Mouse (Mus musculus) cerebellum, adult 18-20 months (tissue): ENCODE results near the gene Gm10318.

ENCODE experiments used
- DNase-seq, 2 experiments: peaks; one replicate each; pipeline ENCODE4 v3.0.0; 2021

Gm10318 gene

DNA sequence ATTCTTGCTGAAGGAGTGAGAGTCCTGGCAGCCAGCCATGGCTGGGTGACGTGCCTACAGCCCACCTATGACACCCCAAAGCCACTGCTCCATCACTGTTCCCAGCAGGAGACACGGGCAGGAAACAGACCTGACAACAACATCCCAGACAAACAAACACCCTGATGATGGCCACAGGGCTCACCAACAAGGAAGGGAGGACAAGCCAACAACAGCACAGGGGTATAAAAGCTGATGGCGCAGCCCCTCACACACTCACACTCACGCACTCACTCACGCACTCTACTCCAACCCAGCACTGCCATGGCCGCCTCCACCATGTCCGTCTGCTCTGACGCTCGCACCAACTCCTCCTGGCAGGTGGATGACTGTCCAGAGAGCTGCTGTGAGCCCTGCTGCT lies at the start of gene Gm10318:
TSS of gene Gm10318 (plus strand) at position 301 of the 400 bp plus-strand sequence.
- DNase-seq, result no peak

DNA sequence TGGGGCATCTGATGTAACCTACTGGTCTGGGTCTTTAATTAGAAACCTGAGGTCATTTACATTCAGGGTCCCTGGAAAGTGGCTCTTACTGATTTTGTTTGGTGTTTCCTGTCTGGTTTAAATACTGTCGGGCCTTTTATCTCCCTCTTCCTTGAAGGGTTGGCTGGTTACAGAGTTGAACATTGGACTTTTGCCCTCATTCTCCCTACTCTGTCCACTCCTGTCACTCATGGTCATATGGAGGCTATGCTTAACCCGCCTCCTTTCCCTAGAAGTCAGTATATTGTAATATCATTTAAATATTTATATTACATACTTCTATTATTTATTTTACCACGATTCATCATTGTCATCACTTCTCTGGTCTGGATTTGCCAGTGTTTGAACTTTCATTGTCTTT lies 48.6 kb upstream of the Gm10318 start:
- DNase-seq, result no peak

DNA sequence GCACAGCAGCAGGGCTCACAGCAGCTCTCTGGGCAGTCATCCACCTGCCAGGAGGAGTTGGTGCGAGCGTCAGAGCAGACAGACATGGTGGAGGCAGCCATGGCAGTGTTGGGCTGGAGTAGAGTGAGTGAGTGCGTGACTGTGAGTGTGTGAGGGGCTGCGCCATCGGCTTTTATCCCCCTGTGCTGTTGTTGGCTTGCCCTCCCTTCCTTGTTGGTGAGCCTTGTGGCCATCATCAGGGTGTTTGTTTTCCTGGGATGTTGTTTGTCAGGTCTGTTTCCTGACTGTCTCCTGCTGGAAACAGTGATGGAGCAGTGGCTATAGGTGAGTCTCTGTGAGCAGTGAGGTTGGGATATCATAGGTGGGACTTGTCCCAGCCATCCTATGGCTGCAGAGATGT lies 40.9 kb upstream of the Gm10318 start, which contains the start of gene Gm9507:
TSS of gene Gm9507 (minus strand) at position 101 of the 400 bp plus-strand sequence.
- DNase-seq, result no peak

DNA sequence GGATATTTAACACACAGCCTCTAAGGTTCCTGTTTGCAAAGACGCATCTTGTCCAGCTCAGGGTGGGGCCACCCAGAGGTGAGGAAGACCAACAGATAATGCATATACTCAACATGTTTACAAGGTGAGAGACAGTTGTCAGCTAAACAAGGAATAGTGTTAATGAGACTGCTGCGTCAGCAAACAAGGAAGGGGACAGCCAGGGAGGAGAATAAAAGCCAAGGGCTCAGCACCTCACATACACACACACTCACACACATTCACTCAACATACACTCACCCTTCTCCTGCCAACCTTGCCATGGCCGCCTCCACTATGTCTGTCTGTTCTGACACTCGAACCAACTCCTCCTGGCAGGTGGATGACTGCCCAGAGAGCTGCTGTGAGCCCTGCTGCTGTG lies 38.3 kb upstream of the Gm10318 start, which contains the start of gene Gm2696:
TSS of gene Gm2696 (plus strand) at position 301 of the 400 bp plus-strand sequence.
- DNase-seq, result no peak

DNA sequence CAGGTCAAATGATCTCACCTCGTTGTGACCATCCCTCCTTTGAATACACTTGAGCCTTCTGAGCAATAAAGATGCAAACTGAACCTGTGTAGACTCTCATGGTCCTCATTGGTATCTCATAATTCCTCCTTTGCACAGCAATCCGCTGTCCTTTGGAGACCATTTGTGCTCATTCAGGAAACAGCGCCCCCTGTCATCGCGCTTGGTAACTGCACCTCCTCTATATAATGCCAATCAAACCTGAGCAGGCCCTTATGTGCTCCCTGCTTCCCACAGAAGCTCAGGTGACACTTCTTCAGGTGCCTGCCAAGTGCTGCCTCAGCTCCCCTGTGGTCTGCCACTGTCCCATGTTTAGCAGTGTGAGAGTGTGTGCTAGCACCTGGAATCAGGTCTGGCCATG lies 37.1 kb upstream of the Gm10318 start:
- DNase-seq, result no peak

DNA sequence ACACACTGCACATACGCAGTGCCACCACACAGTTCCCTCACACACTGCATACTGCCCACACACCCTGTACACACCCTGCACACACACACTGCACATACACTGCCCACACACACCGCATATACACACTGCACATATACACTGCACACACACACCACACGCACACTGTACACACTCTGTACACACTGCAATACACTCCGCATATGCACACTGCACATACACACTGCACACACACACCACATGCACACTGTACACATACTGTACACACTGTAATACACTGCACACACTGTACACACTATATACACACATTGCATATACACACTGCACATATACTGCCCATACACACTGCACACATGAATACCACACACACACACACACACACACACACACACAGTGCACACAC lies 34.1 kb upstream of the Gm10318 start:
- DNase-seq, result no peak

DNA sequence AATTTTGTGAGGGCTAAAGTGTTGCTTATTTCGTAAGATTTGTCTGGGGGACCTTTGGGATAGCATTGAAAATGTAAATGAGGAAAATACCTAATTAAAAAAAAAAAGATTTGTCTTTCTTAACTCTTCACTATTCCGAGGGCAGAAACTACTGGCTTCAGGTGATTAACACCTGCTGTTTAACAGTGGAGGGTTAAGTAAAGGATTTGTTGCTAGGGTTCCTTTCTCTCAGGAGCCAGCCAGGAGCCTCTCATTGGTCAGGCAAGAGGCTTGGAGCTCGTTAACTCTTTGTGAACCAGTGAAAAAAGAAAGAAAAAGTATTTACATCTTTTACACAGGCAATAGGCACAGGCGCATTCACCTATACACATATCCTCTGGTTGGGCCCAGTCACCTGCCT lies 33.5 kb upstream of the Gm10318 start:
- no peak for DNase-seq

DNA sequence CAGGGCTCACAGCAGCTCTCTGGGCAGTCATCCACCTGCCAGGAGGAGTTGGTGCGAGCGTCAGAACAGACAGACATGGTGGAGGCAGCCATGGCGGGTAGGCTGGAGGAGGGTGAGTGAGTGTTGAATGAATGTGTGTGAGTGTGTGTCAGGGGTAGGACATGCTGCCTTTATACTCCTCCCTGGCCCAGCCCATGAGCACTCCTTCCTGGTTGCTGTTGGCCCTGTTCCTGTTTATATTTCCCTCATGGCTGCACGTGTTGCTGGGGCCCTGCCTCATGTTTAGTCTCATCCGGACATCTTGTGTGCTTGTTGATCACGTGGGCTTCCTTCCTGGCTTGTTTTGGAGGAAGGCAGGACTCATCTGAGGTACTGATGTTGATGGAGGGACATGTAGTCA lies 25.7 kb upstream of the Gm10318 start, which contains the start of gene Krtap10-4:
TSS of gene Krtap10-4 (minus strand) at position 145 of the 400 bp plus-strand sequence.
- no peak for DNase-seq

DNA sequence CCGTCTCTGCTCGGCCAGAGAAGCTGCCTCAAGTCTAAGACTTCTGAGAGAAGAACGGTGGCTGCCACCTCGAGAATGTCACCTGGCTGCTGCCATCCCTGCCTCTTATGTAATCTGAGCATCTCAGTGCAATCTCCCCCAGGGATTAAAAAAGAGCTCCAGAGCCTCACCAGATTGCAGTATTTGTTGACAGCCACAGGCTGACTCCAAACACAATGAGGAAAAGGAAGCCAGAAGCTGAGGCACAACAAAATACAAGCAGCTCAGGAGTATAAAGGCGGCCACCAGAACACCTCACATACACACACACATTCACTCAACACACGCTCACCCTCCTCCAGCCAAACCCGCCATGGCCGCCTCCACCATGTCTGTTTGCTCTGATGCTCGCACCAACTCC lies 17.0 kb upstream of the Gm10318 start, which contains the start of gene Krtap10-10:
TSS of gene Krtap10-10 (plus strand) at position 301 of the 400 bp plus-strand sequence.
- DNase-seq, result no peak

DNA sequence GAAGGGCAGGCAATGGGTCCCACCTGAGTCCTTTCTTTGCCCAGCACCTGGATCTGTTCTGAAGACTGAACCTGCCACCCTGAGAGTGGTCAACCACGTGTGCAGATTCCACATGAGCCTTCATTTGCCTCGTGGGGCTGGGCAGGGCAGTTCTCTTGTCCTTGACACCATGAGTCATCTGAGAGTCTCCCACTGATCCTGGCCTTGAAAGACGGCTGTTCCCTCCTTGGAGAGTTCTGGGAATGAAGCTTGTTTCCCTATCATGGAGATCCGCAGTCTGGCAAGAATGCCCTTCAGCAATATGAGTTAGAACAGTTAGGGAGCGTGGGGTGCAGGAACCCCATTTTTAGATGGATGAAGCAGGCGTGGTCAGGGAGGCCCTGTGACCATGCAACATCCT lies 13.7 kb upstream of the Gm10318 start:
- no peak for DNase-seq

DNA sequence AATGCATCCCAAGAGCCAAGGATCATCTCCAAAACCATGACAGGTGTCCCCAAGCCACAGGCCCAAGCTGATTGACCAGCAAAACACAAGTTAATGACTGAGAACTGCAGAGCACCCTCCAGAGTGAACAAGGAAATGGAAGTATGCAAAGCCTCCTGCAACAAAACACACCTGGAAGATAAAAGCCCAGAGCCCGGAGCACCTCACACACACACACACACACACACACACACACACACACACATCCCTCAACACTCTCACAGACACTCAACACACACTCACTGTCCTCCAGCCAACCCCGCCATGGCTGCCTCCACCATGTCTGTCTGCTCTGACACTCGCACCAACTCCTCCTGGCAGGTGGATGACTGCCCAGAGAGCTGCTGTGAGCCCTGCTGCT lies 6.2 kb upstream of the Gm10318 start, which contains the start of gene Gm36176:
TSS of gene Gm36176 (plus strand) at position 301 of the 400 bp plus-strand sequence.
- DNase-seq, result no peak

DNA sequence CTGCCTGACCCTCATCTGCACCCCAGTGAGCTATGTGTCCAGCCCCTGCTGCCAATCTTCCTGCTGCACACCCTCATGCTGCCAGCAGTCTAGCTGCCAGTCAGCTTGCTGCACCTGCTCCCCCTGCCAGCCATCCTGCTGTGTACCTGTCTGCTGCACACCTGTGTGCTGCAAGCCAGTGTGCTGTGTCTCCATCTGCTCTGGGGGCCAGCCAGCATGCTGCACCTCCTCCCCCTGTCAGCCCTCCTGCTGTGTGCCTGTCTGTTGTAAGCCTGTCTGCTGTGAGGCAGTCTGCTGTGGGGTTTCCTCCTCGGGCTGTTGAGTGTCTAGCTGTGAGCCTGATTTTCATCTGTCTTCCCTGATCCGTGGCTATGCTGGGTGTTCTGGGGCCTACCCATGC lies 5.7 kb upstream of the Gm10318 start:
- DNase-seq, result peak; percentile 18 to 33

DNA sequence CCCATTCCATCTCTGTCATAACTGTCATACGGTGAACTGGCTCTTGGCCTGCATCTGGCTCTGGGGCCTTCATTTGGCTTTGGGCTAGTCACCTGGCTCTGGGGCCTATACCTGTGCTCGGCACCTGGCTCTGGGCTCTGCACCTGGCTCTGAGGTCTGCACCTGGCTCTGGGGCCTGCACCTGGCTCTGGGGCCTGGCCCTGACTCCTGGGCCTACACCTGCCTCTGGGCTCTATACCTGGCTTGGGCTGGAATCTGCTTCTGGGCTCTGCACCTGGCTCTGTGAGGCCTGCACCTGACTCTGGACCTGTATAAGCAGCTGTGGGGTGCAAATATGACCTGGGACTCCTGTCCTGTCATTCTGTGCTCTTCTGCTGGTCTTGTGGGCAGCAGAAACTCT lies 5.1 kb upstream of the Gm10318 start:
- DNase-seq, result no peak

DNA sequence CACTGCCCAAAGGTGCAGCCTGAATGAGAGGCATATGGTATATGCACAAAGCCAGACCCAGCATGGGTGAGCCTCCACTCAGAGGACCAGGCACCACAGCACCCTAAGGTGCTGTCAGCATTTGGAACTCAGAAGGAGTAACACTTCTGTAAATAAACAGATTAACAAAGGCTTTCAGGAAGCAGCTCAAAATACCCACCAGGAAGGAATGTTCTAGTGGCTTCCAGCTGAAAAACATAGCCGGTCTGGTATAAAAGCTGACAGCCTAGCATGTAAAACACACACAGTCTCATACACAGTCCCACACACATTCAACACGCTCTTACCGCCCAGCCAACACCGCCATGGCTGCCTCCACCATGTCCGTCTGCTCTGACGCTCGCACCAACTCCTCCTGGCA lies 9.0 kb downstream of the Gm10318 start, which contains the start of gene Gm3285:
TSS of gene Gm3285 (plus strand) at position 301 of the 400 bp plus-strand sequence.
- no peak for DNase-seq

DNA sequence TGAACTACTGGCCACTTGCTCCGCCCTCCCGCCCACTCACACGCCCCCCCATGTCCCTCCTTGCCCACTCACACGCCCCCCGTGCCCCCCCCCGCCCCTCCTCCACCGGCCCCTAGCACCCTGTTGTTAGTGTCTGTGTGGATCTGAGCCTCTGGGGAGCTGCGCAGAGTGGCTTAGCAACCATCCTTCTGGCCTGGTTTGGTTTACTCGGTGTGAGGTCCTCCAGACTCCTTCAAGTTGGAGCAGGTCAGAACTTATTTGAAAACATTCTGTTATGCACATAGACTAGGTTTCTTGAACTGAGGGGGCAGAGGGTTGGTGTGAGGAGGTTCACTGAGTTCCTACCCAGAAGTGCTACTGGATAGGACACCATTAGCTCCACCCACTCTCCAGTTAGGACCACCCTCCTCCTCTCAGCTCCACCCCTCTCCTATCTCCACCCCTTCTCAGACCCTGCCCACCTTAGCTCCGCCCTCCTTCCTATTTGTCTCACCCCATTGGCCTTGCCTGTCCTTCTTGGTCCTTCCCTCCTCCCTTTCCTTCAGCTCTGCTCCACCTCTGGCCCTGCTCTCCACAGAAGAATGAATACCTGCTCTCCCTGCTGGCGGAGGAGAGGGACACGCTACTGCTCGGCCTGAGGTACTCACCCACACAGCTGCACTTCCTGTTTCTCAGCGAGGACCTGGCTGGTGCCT lies 11.6 kb downstream of the Gm10318 start:
- DNase-seq, result peak; percentile 26 to 52

DNA sequence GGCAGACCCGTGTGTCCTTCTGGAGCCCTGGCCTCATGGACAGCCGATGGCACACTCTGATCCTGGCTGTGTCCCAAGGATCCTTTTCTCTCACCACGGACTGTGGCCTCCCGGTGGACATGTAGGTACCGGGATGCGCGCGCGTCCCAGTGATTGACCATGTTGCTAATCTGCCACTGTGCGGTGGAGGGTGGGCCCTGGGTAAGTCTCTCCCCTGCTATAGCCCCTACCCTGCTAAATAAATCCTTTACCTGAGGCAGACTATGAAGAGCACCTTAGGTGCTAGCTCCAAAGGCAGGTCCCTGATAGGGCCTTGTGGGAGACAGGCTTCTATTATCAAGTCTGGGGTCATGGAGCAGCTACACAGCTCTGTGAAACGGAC lies 12.1 kb downstream of the Gm10318 start:
- DNase-seq, result peak; percentile 19 to 26

DNA sequence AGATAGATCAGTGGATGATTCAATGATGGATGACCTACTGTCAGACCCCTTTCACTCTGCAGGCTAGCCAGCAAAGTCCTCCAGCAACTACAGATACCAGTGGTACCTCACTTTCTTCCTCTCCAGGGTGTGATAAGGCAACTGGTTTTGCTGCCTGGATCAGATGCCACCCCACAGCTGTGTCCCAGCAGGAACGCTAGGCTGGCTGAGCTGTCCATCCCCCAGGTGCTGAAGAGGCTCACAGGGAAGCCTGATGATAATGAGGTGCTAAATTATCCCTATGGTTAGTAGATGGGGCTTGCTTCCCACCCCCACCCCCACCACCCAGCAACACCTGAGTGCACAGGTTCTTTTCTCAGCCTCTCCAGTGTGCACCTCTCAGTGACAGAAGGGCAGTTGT lies 14.9 kb downstream of the Gm10318 start:
- DNase-seq, result no peak

DNA sequence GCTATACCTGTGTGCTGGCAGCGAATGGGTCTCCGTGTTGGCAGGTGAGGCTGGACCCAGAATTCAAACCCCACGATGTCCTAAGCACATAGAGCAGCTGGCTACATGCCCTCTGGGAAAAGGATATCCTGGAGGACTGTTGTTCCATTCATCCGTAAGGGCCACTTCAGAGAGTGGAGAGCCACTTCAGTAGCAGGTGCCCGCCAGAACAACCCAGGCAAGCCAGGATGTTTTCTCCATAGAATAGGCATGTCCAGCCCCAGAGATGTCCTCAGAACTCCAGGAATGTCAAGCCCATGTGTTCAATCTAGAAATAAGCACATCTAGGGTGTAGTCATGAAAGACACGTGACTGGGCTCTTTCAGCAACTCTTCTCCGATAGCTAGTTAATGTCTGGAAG lies 17.0 kb downstream of the Gm10318 start:
- DNase-seq, result no peak

DNA sequence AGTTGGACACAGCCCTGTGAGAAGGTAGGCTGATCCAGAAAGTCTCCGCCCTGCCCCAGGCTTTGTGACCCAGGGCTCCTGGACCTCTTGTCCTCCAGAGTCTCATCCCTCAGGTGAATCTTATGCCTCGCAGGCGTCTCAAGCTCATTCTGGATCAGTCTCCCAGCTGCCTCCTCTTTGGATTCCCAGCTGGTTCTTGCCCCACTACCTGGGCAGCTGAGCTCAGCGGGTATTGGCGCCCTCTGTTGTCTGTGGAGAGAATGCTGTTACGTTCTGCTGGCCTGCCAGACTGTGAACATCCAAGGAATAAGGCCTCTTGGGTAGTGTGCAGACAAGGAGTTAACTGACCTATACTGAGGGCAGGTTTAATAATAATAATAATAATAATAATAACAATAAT lies 26.3 kb downstream of the Gm10318 start:
- peak; percentile 14 for DNase-seq

DNA sequence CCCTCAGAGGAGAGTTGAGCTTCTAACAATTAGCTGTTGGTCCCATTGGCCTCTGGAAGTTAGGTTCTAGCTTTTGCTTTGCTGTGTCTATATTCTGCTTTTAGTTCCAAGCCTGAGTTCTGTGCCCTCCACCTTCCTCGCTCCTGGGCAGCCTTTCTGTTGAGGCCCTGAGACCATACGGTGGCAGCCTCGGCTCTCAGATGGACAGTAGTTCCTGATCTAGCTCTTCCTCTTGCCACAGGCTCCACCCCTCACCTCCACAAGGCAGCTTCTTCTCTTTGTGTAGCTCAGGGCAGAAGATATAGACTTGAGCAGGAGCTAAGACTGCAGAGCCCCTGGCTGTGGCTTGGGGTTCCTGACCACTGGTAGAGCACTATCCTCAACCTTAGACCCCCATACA lies 27.6 kb downstream of the Gm10318 start:
- DNase-seq, result no peak

DNA sequence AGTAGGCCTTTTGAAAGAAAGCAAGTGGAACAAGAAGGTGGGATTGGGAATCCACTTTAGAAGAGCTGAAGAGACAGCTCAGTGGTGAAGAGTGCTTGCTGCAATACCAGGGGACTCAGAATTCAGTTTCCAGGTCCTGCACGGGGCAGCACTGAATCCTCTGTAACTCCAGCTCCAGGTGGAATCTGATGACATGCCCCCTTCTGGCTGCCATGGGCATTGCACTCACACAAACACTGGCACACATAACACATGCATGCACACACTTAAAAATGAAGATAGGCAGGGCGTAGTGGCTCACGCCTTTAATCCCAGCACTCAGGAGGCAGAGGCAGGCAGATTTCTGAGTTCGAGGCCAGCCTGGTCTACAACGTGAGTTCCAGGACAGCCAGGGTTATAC lies 29.9 kb downstream of the Gm10318 start:
- DNase-seq, result no peak

DNA sequence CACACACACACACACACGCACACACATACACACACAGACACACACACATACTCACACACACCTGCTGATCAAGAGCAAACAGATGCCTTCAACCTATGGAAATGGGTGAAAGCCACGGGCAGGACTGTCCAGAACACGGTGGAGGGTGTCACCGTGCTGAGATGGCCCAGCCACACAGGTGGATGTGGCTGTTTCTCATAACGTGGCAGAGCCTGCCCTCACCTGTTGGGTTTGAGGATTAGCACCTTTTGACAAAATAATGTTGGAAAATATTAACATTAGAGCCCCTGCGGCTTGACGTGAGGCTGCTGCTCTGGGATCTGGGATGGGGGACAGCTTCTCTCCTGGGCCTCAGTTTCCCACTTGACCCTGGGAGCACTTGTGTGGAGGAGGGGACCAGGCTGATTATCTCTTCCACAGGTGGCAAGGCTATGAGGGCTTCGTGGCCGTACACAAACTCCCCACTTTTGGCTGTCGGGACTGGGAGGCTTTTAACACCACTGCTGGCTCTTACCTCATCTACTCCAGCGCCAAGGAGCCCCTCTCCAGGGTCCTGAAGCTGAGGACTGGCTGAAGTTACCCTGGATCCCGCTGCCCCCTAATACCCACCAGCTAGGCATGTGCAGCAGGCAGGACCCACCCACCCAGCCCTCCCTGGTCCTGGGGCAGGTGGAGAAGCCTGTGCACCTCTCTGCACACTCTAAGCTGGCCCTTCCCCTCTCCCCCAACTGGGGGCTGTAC lies 33.5 kb downstream of the Gm10318 start:
- peak in 1 of 2 experiments; percentile 12 for DNase-seq

DNA sequence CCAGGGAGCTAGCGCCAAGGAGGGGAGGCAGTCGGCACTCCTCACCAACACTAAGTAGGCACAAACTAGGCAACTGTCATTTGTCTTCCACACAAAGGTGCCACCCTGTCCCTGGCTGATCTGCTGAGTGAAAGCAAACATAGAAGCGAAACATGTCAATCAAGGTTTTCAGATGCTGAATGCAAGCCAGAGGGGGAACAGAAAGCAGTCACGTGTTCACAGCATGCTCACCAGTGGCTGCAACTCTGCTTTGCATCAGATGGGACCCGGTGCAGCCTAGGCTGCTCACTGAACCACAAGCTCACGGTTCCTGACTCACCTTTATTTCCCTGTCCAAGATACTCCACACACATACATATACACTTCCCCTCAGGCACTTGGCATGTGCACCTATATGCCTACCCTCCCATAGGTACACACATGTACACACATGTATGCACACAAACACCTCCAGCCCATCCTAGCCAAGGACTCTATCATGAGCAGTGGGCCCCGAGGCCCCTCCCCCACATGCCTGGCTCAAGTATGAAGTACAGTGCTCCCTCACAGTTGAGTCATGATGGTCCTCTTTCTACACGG lies 38.4 kb downstream of the Gm10318 start:
- no peak for DNase-seq

DNA sequence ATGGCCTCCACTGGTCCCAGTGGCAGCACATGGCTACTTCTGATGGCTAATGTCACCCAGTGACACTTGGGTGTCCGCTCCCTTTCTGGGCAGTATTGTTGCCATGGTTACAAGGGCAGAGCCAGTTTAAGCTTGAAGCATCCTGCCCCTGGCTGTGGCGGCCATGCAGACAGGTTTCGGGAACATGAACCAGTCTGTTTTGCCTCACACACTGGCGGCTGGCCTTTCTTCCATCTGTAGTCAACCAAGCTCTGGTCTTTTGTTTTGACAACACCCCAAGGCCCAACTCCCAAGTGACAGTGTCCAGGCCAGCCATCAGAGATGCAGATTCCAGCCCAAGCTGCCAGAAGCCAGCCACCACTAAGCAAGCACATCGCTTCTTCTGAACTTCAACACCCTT lies 42.9 kb downstream of the Gm10318 start:
- no peak for DNase-seq
